Mouse (Mus musculus) lung, embryonic 14.5 days (tissue): ENCODE data around the gene Ano1. TPM values are rescaled to one million over a fixed set of nuclear protein-coding genes. Genes with fewer than 3 reads are reported as not detected.

ENCODE experiments used
- ATAC-seq: fragments of 200-750 bp; cut with Nextera tagmentation; 2 replicates; pipeline ENCODE4 v1.8.0; 2017; ENCODE audit warnings: mild to moderate bottlenecking, moderate TSS enrichment, moderate library complexity; ENCODE audit not compliant: insufficient read depth
- DNase-seq: peaks from one replicate; pipeline ENCODE4 v3.0.0-alpha.2; 2015
- H3K27ac ChIP-seq: fragments of 300-500 bp; sonication (generic); 2 replicates; pipeline ENCODE4 v1.5.1; 2014; ENCODE audit warnings: low read depth, mild to moderate bottlenecking, moderate library complexity
- H3K27me3 ChIP-seq: fragments of 300-500 bp; sonication (generic); 2 replicates; pipeline ENCODE4 v1.6.1; 2014; ENCODE audit warnings: low read length, control low read depth; ENCODE audit not compliant: insufficient read depth
- H3K36me3 ChIP-seq: fragments of 300-500 bp; sonication (generic); 2 replicates; pipeline ENCODE4 v1.6.1; 2014; ENCODE audit warnings: control low read depth; ENCODE audit not compliant: insufficient read depth
- H3K4me1 ChIP-seq: fragments of 300-500 bp; sonication (generic); 2 replicates; pipeline ENCODE4 v1.6.1; 2014; ENCODE audit warnings: antibody characterized with exemption, control low read depth; ENCODE audit not compliant: insufficient read depth
- H3K4me2 ChIP-seq: fragments of 300-500 bp; sonication (generic); 2 replicates; pipeline ENCODE4 v1.6.1; 2014; ENCODE audit warnings: mild to moderate bottlenecking
- H3K4me3 ChIP-seq: fragments of 300-500 bp; sonication (generic); 2 replicates; pipeline ENCODE4 v1.5.1; 2014; ENCODE audit warnings: low read depth, low read length
- H3K9ac ChIP-seq: fragments of 300-500 bp; sonication (generic); 2 replicates; pipeline ENCODE4 v1.6.1; 2014
- H3K9me3 ChIP-seq: fragments of 300-500 bp; sonication (generic); 2 replicates; pipeline ENCODE4 v1.6.1; 2016; ENCODE audit warnings: low read depth, low read length, control low read depth
- CTCF ChIP-seq: IDR thresholded peaks from 2 replicates; pipeline ENCODE4 v1.5.1; 2016; ENCODE audit warnings: antibody characterized with exemption, low read depth
- WGBS: fragments of 180-500 bp; shearing (Covaris S2); extraction: QIAGEN DNeasy Blood & Tissue Kit; methylation state at CpG from one replicate; pipeline ENCODE4 v1.1.7; 2014; 5-methylcytosine and 5-hydroxymethylcytosine counted together
- polyA plus RNA-seq: library from polyadenylated mRNA; unstranded; fragments of >200 nt; fragmentation: Nextera tagmentation; extraction: Ambion mirVana; gene quantifications from 2 replicates; pipeline ENCODE4 v1.2.1, GENCODE M21; 2014

The Ano1 gene
- polyA plus RNA-seq, result 64.8 and 71.5 TPM in 2 replicates

GRCm38 (mm10) chr7:144751833-144752232 lies at the start of gene Ano1:
Gene Ano1, minus strand, starts transcription at chr7:144751974.
- no peaks in the 10 kb centered on the region for H3K9me3 ChIP-seq
- H3K27ac ChIP-seq, result peak within 1 kb of the TSS; percentile 55
- peaks cover 19% of the 10 kb centered on the region; the same call in 1 of the 2 replicates for H3K4me1 ChIP-seq
- no peaks in the 10 kb centered on the region for H3K27me3 ChIP-seq
- no peak within 1 kb of the TSS for H3K9ac ChIP-seq
- 53% methylated on average over 9 of the region's 9 CpGs for WGBS
- DNase-seq, result peak; percentile 44
- no peak for TF ChIP-seq CTCF
- H3K4me2 ChIP-seq, result peak within 1 kb of the TSS; percentile 23; the same call in 1 of the 2 replicates
- H3K4me3 ChIP-seq, result no peak within 1 kb of the TSS
- H3K36me3 ChIP-seq, result no peaks in the 10 kb centered on the region
- no peak for ATAC-seq

GRCm38 (mm10) chr7:144798471-144798870 lies 46.7 kb upstream of the Ano1 start:
- Histone ChIP-seq H3K27me3 (no peaks in the 10 kb centered on the region), H3K4me1 (no peaks in the 10 kb centered on the region), H3K9me3 (no peaks in the 10 kb centered on the region), H3K36me3 (no peaks in the 10 kb centered on the region), H3K4me3 (no peak overlapping the region), H3K9ac (no peak overlapping the region), H3K4me2 (no peak overlapping the region), H3K27ac (no peak overlapping the region)
- no peak for ATAC-seq
- peak; percentile 75 for TF ChIP-seq CTCF
- peak; percentile 81 for DNase-seq
- 33% methylated on average over 1 of the region's 1 CpGs for WGBS

- no peak overlapping the region for H3K27ac ChIP-seq
- H3K27me3 ChIP-seq, result no peaks in the 10 kb centered on the region
- ATAC-seq (no peak), DNase-seq (no peak)
- no peaks in the 10 kb centered on the region for H3K36me3 ChIP-seq
- WGBS, result 62% methylated on average over 17 of the region's 17 CpGs
- H3K9me3 ChIP-seq, result no peaks in the 10 kb centered on the region
- TF ChIP-seq CTCF, result no peak
- H3K4me3 ChIP-seq, result no peak overlapping the region
- H3K4me2 ChIP-seq, result no peak overlapping the region
- H3K9ac ChIP-seq, result no peak overlapping the region
- no peaks in the 10 kb centered on the region for H3K4me1 ChIP-seq
Observed at GRCm38 (mm10) chr7:144796986-144797735, 45.4 kb upstream of the Ano1 start.

GRCm38 (mm10) chr7:144795976-144796474 lies 44.3 kb upstream of the Ano1 start:
- H3K4me2 ChIP-seq, result no peak overlapping the region
- no peak overlapping the region for H3K4me3 ChIP-seq
- 51% methylated on average over 9 of the region's 9 CpGs for WGBS
- no peaks in the 10 kb centered on the region for H3K4me1 ChIP-seq
- no peak overlapping the region for H3K9ac ChIP-seq
- no peaks in the 10 kb centered on the region for H3K9me3 ChIP-seq
- H3K27me3 ChIP-seq, result no peaks in the 10 kb centered on the region
- H3K27ac ChIP-seq, result no peak overlapping the region
- no peaks in the 10 kb centered on the region for H3K36me3 ChIP-seq
- no peak for TF ChIP-seq CTCF
- DNase-seq, result no peak
- ATAC-seq, result no peak

- H3K4me3 ChIP-seq, result no peak overlapping the region
- TF ChIP-seq CTCF, result no peak
- ATAC-seq, result no peak
- no peaks in the 10 kb centered on the region for H3K36me3 ChIP-seq
- no peaks in the 10 kb centered on the region for H3K9me3 ChIP-seq
- 0 out of 2 replicates have a peak, but pooled peaks cover 3% of the 10 kb centered on the region for H3K4me1 ChIP-seq
- H3K27ac ChIP-seq, result no peak overlapping the region
- no peaks in the 10 kb centered on the region for H3K27me3 ChIP-seq
- no peak overlapping the region for H3K9ac ChIP-seq
- WGBS, result 64% methylated on average over 10 of the region's 10 CpGs
- DNase-seq, result no peak
- no peak overlapping the region for H3K4me2 ChIP-seq
Observed at GRCm38 (mm10) chr7:144793296-144793695, 41.5 kb upstream of the Ano1 start.

GRCm38 (mm10) chr7:144791426-144791825 lies 39.7 kb upstream of the Ano1 start:
- no peaks in the 10 kb centered on the region for H3K36me3 ChIP-seq
- 83% methylated on average over 7 of the region's 7 CpGs for WGBS
- no peak overlapping the region for H3K9ac ChIP-seq
- H3K27ac ChIP-seq, result no peak overlapping the region
- ATAC-seq (no peak), DNase-seq (no peak)
- no peak overlapping the region for H3K4me3 ChIP-seq
- no peak overlapping the region for H3K4me2 ChIP-seq
- H3K27me3 ChIP-seq, result no peaks in the 10 kb centered on the region
- H3K9me3 ChIP-seq, result no peaks in the 10 kb centered on the region
- 0 out of 2 replicates have a peak, but pooled peaks cover 3% of the 10 kb centered on the region for H3K4me1 ChIP-seq
- TF ChIP-seq CTCF, result no peak
